Mouse (Mus musculus): Measurements from ENCODE around the gene Metap1.

The Metap1 gene

DNA sequence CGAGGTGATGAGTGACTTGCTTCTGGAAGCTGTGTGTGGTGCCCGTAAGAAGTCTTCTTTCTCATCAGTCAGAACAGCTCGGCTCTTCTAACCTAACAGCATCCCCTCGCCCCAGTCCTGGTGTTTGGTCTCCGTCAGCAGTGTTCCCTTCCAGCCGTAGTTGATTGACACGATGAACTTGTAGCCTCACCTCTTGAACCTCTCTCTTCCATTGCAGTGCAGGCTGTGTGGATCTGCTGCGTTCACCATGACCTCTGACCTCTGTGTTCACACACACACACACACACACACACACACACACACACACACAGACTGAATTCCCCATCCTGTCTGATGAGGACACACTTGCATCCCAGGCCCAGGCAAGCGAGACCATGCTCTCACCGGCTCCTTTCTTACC, 37.1 kb downstream of the Metap1 start:
- DNase-seq (ENCODE audit: low read depth), result no peak

DNA sequence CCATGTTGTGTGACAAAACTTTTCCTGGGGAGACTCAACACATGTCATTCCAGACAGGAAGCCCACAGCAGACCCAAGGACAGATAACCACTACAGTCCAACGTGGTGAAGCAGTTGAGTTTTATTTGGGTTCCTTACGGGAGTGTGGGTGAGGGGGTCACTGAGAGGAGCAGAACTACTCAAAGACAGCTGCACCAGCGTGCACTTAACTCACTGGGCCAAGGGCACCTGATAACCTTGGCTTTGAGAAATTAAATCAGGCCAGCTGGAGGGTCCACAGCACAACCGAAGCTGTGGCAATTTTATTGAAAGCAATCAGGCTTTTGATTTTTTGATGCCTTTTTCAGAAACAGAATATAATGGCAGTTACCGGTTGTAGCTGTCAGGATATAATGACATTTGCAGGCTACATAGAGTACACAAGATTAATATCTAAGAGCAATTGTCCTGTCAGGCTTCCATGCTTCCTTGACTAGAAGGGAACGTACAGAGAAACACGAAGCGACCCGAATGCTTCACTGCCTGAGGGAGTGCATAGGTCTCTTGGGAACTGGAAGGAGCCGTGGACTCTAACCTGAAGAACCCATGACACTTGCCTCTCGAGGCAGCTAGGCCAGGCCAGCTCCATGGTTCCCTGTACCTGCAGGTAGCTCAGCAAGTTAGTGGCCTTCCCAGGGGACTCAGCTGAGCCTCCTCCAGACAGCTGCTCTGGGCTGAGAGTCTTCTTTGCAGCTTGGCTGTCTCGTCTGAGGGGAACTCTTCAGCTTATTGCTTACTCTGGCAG, 41.0 kb downstream of the Metap1 start:
- no peak for DNase-seq (ENCODE audit: low read depth)

DNA sequence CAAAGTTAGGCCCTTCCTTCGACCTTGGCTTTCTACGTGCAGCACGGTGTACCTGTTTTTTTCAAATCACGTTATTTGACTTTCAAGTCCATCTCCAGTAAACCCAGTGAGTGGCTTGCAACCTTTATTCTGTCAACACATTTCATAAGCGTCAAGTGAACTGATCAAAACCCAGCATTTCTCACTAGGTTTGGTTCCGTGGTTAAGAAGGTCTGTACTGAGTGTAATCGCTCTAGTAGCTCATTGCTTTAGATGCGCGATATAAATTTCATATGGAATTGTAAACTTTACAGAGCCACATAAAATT, 45.9 kb downstream of the Metap1 start:
- no peak for DNase-seq (ENCODE audit: low read depth)

GRCm38 (mm10) chr3:138442612-138443464, 46.5 kb downstream of the Metap1 start, which contains the start of gene Adh5:
Adh5 (plus strand) TSS chr3:138443093.
- peak; percentile 80 for DNase-seq (ENCODE audit: low read depth)

- no peak for DNase-seq (ENCODE audit: low read depth)
Measured at GRCm38 (mm10) chr3:138442203-138442602, 47.1 kb downstream of the Metap1 start.

DNA sequence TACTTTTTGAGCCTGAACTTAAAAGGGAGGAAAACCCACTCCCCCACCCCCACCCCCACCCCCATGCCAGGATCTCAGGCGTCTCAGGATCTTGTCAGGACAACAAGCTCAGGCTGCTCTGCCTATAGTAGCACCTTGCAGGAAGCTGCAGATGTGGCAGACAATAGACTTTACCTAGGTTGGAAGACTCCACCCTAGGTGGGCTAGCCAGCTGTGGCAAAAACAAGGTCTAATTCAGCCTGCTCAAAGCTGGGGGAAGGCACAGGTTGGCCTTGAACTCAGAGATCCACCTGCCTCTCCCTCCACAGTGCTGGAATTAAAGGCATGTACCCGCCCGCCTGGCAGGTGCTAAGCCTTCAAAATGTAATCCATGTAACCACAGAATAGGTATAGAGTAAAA, 50.6 kb downstream of the Metap1 start:
- DNase-seq (ENCODE audit: low read depth), result no peak

DNA sequence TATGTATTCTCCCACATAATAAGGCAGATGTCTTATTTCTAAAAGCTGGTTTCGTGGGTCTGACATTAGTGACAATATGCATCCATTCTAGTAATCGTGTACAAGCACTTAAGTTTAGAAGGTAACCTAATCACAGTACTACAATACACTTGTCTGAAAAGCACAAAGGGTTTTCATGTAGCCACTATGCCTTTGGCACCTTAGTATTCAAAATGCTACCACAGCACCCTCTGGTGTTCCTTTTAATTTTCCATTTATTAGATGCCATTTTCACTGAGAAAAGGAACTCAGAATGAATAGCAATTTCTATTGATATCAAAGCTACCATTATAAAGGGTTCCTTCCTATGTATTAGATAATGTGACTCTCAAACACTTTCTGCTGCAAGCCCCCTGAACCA, 57.5 kb downstream of the Metap1 start:
- DNase-seq (ENCODE audit: low read depth), result no peak

GRCm38 (mm10) chr3:138430360-138430976, 58.8 kb downstream of the Metap1 start:
- DNase-seq (ENCODE audit: low read depth), result no peak

DNA sequence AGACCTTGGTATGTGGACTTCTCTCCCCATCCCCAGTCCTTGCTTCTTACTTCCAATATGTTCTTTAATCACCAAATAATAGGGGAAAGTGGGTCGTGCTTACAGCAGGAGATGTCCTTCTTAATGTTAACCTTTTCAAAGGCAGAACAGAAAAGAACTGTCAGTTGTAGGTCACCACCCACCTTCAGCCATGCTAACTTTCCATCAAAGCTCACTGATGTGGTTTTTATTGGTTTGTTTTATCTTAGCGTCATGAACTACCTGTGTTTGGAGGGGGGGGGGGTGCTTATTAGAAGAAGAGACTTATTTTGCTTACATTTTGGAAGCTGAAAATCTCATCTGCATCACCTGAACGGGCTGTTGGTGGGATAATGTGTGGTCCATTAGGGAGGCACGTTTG, 65.1 kb downstream of the Metap1 start:
- no peak for DNase-seq (ENCODE audit: low read depth)

- DNase-seq (ENCODE audit: low read depth), result no peak
Measured at GRCm38 (mm10) chr3:138423664-138424063, 65.7 kb downstream of the Metap1 start.

DNA sequence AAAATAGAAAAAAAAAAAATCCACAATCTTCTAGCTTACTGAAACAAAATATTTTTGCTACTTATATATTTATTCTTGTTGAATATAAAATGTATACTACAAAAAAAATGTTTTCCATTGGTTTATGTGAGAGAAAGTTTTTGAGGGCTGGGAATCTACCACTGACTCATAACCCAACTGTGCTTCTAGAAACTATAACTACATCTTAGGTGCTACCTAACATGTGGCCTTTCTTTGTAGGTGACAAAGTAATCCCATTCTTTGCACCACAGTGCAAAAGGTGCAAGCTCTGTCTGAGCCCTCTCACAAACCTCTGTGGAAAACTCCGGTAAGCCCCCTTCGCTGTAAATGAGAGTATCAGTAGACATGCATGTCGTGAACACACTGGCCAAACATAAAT, 68.9 kb downstream of the Metap1 start:
- no peak for DNase-seq (ENCODE audit: low read depth)

DNA sequence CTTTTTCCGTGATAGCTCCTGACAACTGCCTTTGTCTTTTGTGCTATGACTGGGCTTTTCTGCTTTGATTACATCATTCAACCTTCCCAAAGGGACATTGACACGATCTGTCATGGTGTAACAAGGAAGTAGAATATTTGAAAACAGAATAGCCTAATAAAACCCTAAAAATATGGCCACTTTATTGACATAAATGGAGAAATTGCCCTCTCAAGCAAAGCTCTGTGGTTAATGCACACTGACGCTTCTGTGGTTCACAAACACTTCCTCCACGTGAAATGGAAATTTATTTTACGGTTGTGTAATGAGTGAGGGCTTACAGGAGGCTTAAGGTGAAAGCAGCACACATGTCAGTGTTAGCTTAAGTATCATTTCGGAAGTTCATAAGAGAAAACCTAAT, 69.9 kb downstream of the Metap1 start:
- no peak for DNase-seq (ENCODE audit: low read depth)

GRCm38 (mm10) chr3:138415121-138415690, 74.1 kb downstream of the Metap1 start, which contains the start of gene Adh4:
Adh4 (plus strand) TSS chr3:138415466.
- no peak for DNase-seq (ENCODE audit: low read depth)

GRCm38 (mm10) chr3:138410211-138410610, 79.1 kb downstream of the Metap1 start:
- no peak for DNase-seq (ENCODE audit: low read depth)

GRCm38 (mm10) chr3:138409585-138409984, 79.7 kb downstream of the Metap1 start:
- no peak for DNase-seq (ENCODE audit: low read depth)
